Mouse (Mus musculus) G1E (cell line): ENCODE results near the gene Fut8. TPM values are rescaled to one million over a fixed set of nuclear protein-coding genes. Genes with fewer than 3 reads are reported as not detected.
A peak's percentile ranks its signal among the peaks of the same experiment; 100 is the strongest.

Experiments
- ATAC-seq: 2 replicates; pipeline ENCODE4 v1.8.0; 2016; ENCODE audit warnings: mild to moderate bottlenecking; ENCODE audit not compliant: insufficient number of reproducible peaks, poor library complexity, low FRiP score, severe bottlenecking; ENCODE audit errors: extremely low read depth
- DNase-seq: peaks from one replicate; pipeline ENCODE4 v3.0.0; 2012; ENCODE audit warnings: low spot score
- H3K27me3 ChIP-seq: 2 replicates; pipeline ENCODE4 v1.6.1; 2012; ENCODE audit warnings: mild to moderate bottlenecking, low read length, inconsistent platforms; ENCODE audit not compliant: insufficient read depth
- H3K36me3 ChIP-seq: replicated peaks from 2 replicates; pipeline ENCODE3; 2012; ENCODE audit warnings: mild to moderate bottlenecking, inconsistent platforms
- H3K4me1 ChIP-seq: 2 replicates; pipeline ENCODE4 v1.6.1; 2012; ENCODE audit warnings: low read depth, low read length, inconsistent platforms, mixed read lengths; ENCODE audit not compliant: insufficient read depth
- H3K4me3 ChIP-seq: 2 replicates; pipeline ENCODE4 v1.5.1; 2012; ENCODE audit warnings: low read depth, mild to moderate bottlenecking, inconsistent platforms, low read length, moderate library complexity, mixed read lengths
- H3K9me3 ChIP-seq: replicated peaks from 2 replicates; pipeline ENCODE4 v1.6.1; 2012; ENCODE audit warnings: inconsistent platforms
- CTCF ChIP-seq: IDR thresholded peaks from 2 replicates; pipeline ENCODE4 v1.5.1; 2012; ENCODE audit warnings: low read depth, low read length, inconsistent platforms, mixed read lengths
- GATA1 ChIP-seq: IDR thresholded peaks from 2 replicates; pipeline ENCODE4 v1.6.1; 2012; ENCODE audit warnings: borderline replicate concordance, low read length, inconsistent platforms, mixed read lengths
- GATA2 ChIP-seq: IDR thresholded peaks from 2 replicates; pipeline ENCODE4 v1.6.1; 2012; ENCODE audit warnings: low read depth, low read length, inconsistent platforms, borderline replicate concordance
- POLR2AphosphoS5 ChIP-seq: IDR thresholded peaks from 2 replicates; pipeline ENCODE4 v1.6.1; 2012; ENCODE audit warnings: low read depth, low read length, inconsistent platforms; ENCODE audit not compliant: insufficient replicate concordance
- TAL1 ChIP-seq: conservative IDR thresholded peaks from 2 replicates; pipeline ENCODE4 v1.6.1; 2012; ENCODE audit warnings: low read depth, low read length, inconsistent platforms, mixed read lengths
- polyA plus RNA-seq: library from polyadenylated mRNA; stranded (reverse); fragments of >175 nt; gene quantifications from 2 replicates; pipeline ENCODE4 v1.2.3, GENCODE M21; 2012
- total RNA-seq, 2 experiments: library from RNA; stranded (forward) in 1 of 2; stranded (reverse) in 1 of 2; fragments of 200-1000 nt in 1 of 2; fragments of >200 nt in 1 of 2; fragmentation: Nextera tagmentation in 1 of 2; gene quantifications; 2 replicates each; pipeline ENCODE4 v1.2.3; 2014 to 2017

Fut8 gene
- total RNA-seq (2014; fragmentation: Nextera tagmentation) (410 and 447 TPM in 2 replicates), total RNA-seq (2017) (227 and 251 TPM in 2 replicates), polyA plus RNA-seq (28.8 and 35.8 TPM in 2 replicates)

GRCm38 (mm10) chr12:77237950-77238530 lies at the start of gene Fut8:
Gene Fut8 (plus strand): TSS chr12:77238125.
- Histone ChIP-seq H3K9me3 (no peaks in the 10 kb centered on the region), H3K27me3 (no peaks in the 10 kb centered on the region), H3K4me1 (peaks cover 43% of the 10 kb centered on the region), H3K4me3 (peak within 1 kb of the TSS; percentile 75), H3K36me3 (peaks cover 8% of the 10 kb centered on the region)
- TF ChIP-seq GATA1, result no peak
- TF ChIP-seq CTCF, result no peak
- no peak for TF ChIP-seq POLR2AphosphoS5
- TF ChIP-seq GATA2, result no peak
- no peak for TF ChIP-seq TAL1
- peak; percentile 78 for ATAC-seq
- DNase-seq, result peak; percentile 100

GRCm38 (mm10) chr12:77189161-77189560 lies 48.8 kb upstream of the Fut8 start:
- no peak for DNase-seq
- Histone ChIP-seq H3K36me3 (peaks cover 67% of the 10 kb centered on the region), H3K4me3 (no peak overlapping the region), H3K27me3 (no peaks in the 10 kb centered on the region), H3K9me3 (no peaks in the 10 kb centered on the region), H3K4me1 (peaks cover 41% of the 10 kb centered on the region)
- no peak for ATAC-seq
- 0 out of 2 replicates have a peak, but pooled peaks have one; percentile 3 for TF ChIP-seq TAL1
- no peak for TF ChIP-seq CTCF
- no peak for TF ChIP-seq GATA2

DNA sequence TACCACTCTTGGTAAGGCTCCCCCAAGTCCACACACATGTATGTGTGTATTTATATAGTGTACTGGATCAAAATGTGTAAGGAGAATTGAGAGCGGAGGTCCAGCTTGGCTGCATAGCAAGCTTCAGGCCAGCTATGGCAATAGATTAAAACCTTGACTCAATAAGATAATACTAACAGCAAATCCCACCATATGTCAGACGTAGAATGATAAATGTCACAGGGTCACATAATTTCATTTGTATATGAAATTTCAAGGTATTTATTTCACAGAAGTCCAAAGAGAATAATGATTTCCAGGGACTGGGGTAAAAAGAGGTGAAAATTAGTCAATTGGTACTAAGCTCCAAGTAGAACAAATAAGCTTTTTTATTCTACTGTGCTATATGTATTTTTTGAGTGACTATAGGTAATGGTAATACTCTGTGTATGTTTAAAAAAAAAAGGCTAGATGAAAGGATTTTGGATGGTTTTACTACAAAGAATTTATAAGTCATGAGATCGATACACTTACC lies 47.9 kb upstream of the Fut8 start:
- no peaks in the 10 kb centered on the region for H3K27me3 ChIP-seq
- no peaks in the 10 kb centered on the region for H3K9me3 ChIP-seq
- ATAC-seq (no peak), DNase-seq (no peak)
- H3K36me3 ChIP-seq, result peaks cover 62% of the 10 kb centered on the region
- peaks cover 44% of the 10 kb centered on the region for H3K4me1 ChIP-seq
- no peak overlapping the region for H3K4me3 ChIP-seq
- TF ChIP-seq GATA2, result no peak

GRCm38 (mm10) chr12:77191478-77192271 lies 46.2 kb upstream of the Fut8 start:
- Histone ChIP-seq H3K36me3 (peaks cover 63% of the 10 kb centered on the region), H3K4me3 (no peak overlapping the region), H3K27me3 (no peaks in the 10 kb centered on the region), H3K4me1 (peaks cover 53% of the 10 kb centered on the region), H3K9me3 (no peaks in the 10 kb centered on the region)
- ATAC-seq, result no peak
- TF ChIP-seq GATA2, result no peak
- no peak for TF ChIP-seq TAL1
- TF ChIP-seq GATA1, result no peak
- no peak for TF ChIP-seq POLR2AphosphoS5
- no peak for TF ChIP-seq CTCF
- no peak for DNase-seq

DNA sequence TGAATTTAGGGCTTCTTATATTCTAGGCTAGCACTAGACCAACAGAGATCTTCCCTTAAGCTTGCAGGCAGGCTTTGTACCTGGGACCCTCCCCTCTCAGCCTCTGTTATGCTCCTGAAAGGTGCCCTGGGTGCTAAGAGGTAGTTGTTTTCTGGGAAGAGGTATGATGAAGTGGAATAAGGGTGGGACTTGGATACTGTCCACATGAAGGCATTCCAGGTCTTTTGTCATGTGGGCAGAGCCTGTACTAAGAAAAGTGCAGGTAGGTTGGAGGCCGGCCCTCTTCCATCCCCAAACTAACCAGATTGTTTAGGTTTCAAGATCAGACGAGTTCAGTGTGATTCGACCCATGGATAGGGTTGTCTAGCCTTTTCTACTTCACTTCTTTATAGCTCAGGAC lies 45.2 kb upstream of the Fut8 start:
- ATAC-seq (no peak), DNase-seq (no peak)
- H3K36me3 ChIP-seq, result peaks cover 68% of the 10 kb centered on the region
- no peak overlapping the region for H3K4me3 ChIP-seq
- H3K4me1 ChIP-seq, result peaks cover 64% of the 10 kb centered on the region
- TF ChIP-seq TAL1, result no peak
- no peak for TF ChIP-seq GATA2
- no peak for TF ChIP-seq GATA1
- TF ChIP-seq POLR2AphosphoS5, result no peak
- TF ChIP-seq CTCF, result no peak
- H3K27me3 ChIP-seq, result no peaks in the 10 kb centered on the region
- no peaks in the 10 kb centered on the region for H3K9me3 ChIP-seq

DNA sequence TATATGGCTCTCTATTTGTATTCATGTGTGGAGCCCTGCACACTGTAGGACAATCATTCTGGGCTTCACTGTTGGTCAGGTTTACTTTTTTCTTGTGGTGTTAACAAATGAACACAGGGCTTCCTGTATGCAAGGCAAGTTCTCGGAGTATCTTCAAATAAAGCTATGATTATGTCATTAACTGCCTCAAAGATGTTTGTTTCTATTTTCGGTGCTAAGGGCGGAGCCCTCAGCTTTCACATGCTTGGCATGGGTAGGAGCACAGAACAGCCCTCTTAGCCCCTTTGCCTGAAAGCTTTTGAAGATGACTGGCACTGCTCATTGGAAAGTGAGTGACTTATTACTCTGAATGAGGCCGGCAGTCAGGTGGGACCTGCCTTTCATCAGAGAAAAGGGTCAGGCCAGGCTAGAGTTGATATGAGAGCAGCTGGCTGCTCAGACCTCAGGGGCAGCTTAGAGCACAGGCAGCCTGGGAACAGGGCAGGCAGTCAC lies 44.7 kb upstream of the Fut8 start:
- Histone ChIP-seq H3K36me3 (peaks cover 68% of the 10 kb centered on the region), H3K27me3 (no peaks in the 10 kb centered on the region), H3K4me3 (no peak overlapping the region), H3K9me3 (no peaks in the 10 kb centered on the region), H3K4me1 (peaks cover 66% of the 10 kb centered on the region)
- no peak for ATAC-seq
- TF ChIP-seq GATA1, result no peak
- TF ChIP-seq CTCF, result no peak
- no peak for TF ChIP-seq POLR2AphosphoS5
- TF ChIP-seq TAL1, result no peak
- TF ChIP-seq GATA2, result no peak
- DNase-seq, result no peak
